Mouse (Mus musculus): Measurements from ENCODE around the gene Nxph3. TPM values are rescaled to one million over a fixed set of nuclear protein-coding genes. Genes with fewer than 3 reads are reported as not detected.

Gene Nxph3
- polyA plus RNA-seq, 1 experiment from 2014 or later: 2.6 TPM

DNA sequence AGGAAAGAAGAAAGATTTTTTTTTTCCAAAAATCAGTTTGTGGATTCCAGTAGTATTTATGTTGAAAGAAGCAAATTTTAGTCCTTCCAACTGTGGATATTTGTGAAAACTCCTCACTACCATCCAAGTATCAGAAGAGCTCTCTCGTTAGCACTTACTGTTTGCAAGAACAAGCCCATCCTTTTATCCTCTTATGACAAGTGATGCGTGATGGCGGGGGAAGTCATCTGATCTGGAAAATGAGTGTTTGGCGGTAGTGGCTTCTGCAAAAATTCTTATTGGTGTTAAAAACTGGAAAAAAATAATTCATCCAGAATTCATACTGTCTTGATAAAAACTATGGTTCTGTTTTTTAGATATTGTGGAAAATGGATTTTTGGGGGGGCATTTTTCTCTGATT is 22.1 kb downstream of the Nxph3 start:
- H3K9ac ChIP-seq (replicated peaks): no peak overlapping the region
- no peak overlapping the region for H3K4me3 ChIP-seq (replicated peaks)
- no peak overlapping the region for H3K27ac ChIP-seq
- no peaks in the 10 kb centered on the region for H3K4me1 ChIP-seq (replicated peaks)
- 96% methylated on average over 4 of the region's 4 CpGs for WGBS
- no peak for ATAC-seq (ENCODE audit: insufficient number of reproducible peaks, insufficient read depth, low FRiP score, low TSS enrichment, low read depth)
- H3K27me3 ChIP-seq: no peaks in the 10 kb centered on the region
- H3K9me3 ChIP-seq: no peaks in the 10 kb centered on the region
- H3K4me2 ChIP-seq: no peak overlapping the region
- peaks cover 83% of the 10 kb centered on the region for H3K36me3 ChIP-seq

DNA sequence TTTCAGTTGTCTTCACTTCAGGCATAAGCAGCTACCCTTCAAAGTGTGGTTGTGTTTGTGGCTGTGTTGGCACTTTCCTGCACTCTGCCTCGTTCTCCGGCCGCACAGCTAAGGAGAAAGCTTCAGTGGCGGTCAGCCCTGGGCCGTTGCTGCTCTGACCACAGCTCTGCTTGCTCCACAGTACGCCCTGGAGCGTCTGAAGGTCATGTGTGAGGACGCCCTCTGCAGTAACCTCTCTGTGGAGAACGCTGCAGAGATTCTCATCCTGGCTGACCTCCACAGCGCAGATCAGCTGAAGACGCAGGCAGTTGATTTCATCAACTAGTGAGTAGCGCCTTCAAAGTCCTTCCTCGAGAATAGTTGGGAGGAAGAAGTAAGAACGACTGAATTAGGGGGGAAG is 24.3 kb downstream of the Nxph3 start:
- H3K27me3 ChIP-seq: no peaks in the 10 kb centered on the region
- no peak for ATAC-seq (ENCODE audit: insufficient number of reproducible peaks, insufficient read depth, low FRiP score, low TSS enrichment, low read depth)
- no peaks in the 10 kb centered on the region for H3K9me3 ChIP-seq
- no peak overlapping the region for H3K27ac ChIP-seq
- WGBS: 83% methylated on average over 14 of the region's 14 CpGs
- no peak overlapping the region for H3K4me2 ChIP-seq
- H3K36me3 ChIP-seq: peaks cover 91% of the 10 kb centered on the region
- no peak overlapping the region for H3K9ac ChIP-seq (replicated peaks)
- no peaks in the 10 kb centered on the region for H3K4me1 ChIP-seq (replicated peaks)
- H3K4me3 ChIP-seq (replicated peaks): no peak overlapping the region

DNA sequence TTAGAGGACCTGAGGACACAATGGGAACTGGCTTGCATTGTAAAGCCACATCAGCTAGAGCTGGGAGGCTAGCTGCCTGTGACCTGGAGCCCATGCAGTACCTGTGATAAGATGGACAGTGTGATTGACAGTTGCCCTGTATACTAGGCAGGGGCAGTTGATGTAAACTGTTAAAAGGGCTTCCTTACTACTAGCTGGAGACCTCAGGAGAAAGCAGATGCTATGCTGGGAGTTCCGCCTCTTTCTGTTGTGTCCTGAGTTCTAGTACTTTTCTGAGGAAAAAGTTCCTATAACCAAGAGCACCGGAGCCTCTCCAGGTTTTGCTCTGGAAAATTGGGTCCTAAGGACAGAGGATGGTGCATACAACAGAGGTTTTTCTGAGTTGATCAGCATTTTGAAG is 27.1 kb downstream of the Nxph3 start:
- 98% methylated on average over 2 of the region's 2 CpGs for WGBS
- Histone ChIP-seq H3K9me3 (no peaks in the 10 kb centered on the region), H3K9ac (replicated peaks) (no peak overlapping the region), H3K36me3 (peaks cover 89% of the 10 kb centered on the region), H3K4me3 (replicated peaks) (no peak overlapping the region), H3K4me1 (replicated peaks) (no peaks in the 10 kb centered on the region), H3K4me2 (no peak overlapping the region), H3K27me3 (no peaks in the 10 kb centered on the region), H3K27ac (no peak overlapping the region)
- ATAC-seq (ENCODE audit: insufficient number of reproducible peaks, insufficient read depth, low FRiP score, low TSS enrichment, low read depth): no peak

GRCm38 (mm10) chr11:95485634-95486033 is 28.7 kb downstream of the Nxph3 start:
- Histone ChIP-seq H3K4me1 (replicated peaks) (no peaks in the 10 kb centered on the region), H3K4me3 (replicated peaks) (no peak overlapping the region), H3K9me3 (no peaks in the 10 kb centered on the region), H3K27me3 (no peaks in the 10 kb centered on the region), H3K4me2 (no peak overlapping the region), H3K27ac (no peak overlapping the region), H3K9ac (replicated peaks) (no peak overlapping the region), H3K36me3 (peaks cover 87% of the 10 kb centered on the region)
- 95% methylated on average over 18 of the region's 18 CpGs for WGBS
- ATAC-seq (ENCODE audit: insufficient number of reproducible peaks, insufficient read depth, low FRiP score, low TSS enrichment, low read depth): no peak

DNA sequence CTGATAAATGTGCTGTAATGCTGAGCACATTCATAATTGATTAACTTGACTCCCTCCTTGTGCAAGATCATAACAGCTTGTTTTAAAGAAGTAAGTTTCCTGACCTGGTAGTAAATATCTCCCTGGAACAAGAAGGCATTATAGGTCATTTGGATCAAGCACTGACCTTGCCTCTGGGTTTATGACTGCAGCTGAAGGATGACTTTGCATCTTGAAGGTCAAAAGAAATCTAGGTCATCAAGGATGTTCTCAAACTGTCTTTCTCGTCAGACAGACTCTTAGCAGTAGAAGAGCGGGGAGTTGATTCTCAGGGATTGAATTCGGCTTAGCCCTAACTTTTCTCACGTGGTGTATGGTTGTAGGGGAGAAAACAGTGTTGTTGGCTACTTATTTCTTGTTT is 33.7 kb downstream of the Nxph3 start:
- H3K9me3 ChIP-seq: no peaks in the 10 kb centered on the region; the same call in 1 of the 2 replicates
- 86% methylated on average over 4 of the region's 4 CpGs for WGBS
- no peaks in the 10 kb centered on the region for H3K4me1 ChIP-seq (replicated peaks)
- H3K36me3 ChIP-seq: peaks cover 70% of the 10 kb centered on the region
- H3K4me3 ChIP-seq (replicated peaks): no peak overlapping the region
- H3K27ac ChIP-seq: no peak overlapping the region
- H3K27me3 ChIP-seq: no peaks in the 10 kb centered on the region
- no peak for ATAC-seq (ENCODE audit: insufficient number of reproducible peaks, insufficient read depth, low FRiP score, low TSS enrichment, low read depth)
- no peak overlapping the region for H3K9ac ChIP-seq (replicated peaks)
- no peak overlapping the region for H3K4me2 ChIP-seq

- no peak overlapping the region for H3K9ac ChIP-seq (replicated peaks)
- no peak for ATAC-seq (ENCODE audit: insufficient number of reproducible peaks, insufficient read depth, low FRiP score, low TSS enrichment, low read depth)
- peaks cover 70% of the 10 kb centered on the region for H3K36me3 ChIP-seq
- no peak overlapping the region for H3K4me2 ChIP-seq
- H3K4me1 ChIP-seq (replicated peaks): no peaks in the 10 kb centered on the region
- H3K9me3 ChIP-seq: no peaks in the 10 kb centered on the region; the same call in 1 of the 2 replicates
- WGBS: 89% methylated on average over 4 of the region's 4 CpGs
- H3K4me3 ChIP-seq (replicated peaks): no peak overlapping the region
- H3K27ac ChIP-seq: no peak overlapping the region
- no peaks in the 10 kb centered on the region for H3K27me3 ChIP-seq
Measured at GRCm38 (mm10) chr11:95479458-95479857, 34.9 kb downstream of the Nxph3 start.

DNA sequence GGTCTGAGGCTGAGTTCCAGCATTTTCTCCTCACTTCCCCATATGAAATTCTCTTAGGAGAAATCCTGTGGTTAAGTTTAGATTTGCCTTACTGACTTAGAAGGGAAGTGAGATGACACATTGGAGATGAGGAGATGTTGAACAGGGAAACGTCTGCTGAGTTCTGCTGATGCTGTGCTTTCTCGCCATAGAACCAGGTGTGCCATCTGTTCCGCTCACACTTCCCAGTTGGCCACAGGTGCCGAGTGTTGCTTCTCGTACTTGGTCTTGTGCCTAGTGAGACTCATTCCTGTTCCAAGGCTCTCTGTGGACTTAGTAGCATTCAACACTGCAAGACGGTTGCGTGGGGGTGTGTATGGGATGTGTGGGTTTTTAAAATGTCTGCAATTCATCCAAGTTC is 38.0 kb downstream of the Nxph3 start:
- no peaks in the 10 kb centered on the region for H3K27me3 ChIP-seq
- no peak overlapping the region for H3K4me2 ChIP-seq
- no peaks in the 10 kb centered on the region for H3K4me1 ChIP-seq (replicated peaks)
- H3K4me3 ChIP-seq (replicated peaks): no peak overlapping the region
- no peak for ATAC-seq (ENCODE audit: insufficient number of reproducible peaks, insufficient read depth, low FRiP score, low TSS enrichment, low read depth)
- no peaks in the 10 kb centered on the region; the same call in 1 of the 2 replicates for H3K9me3 ChIP-seq
- no peak overlapping the region for H3K9ac ChIP-seq (replicated peaks)
- WGBS: 91% methylated on average over 7 of the region's 7 CpGs
- H3K36me3 ChIP-seq: peaks cover 71% of the 10 kb centered on the region
- no peak overlapping the region for H3K27ac ChIP-seq

- Histone ChIP-seq H3K4me3 (replicated peaks) (no peak overlapping the region), H3K27ac (no peak overlapping the region), H3K4me2 (no peak overlapping the region), H3K36me3 (peaks cover 61% of the 10 kb centered on the region), H3K9ac (replicated peaks) (no peak overlapping the region), H3K27me3 (no peaks in the 10 kb centered on the region), H3K4me1 (replicated peaks) (no peaks in the 10 kb centered on the region), H3K9me3 (no peaks in the 10 kb centered on the region)
- no peak for ATAC-seq (ENCODE audit: insufficient number of reproducible peaks, insufficient read depth, low FRiP score, low TSS enrichment, low read depth)
- 95% methylated on average over 1 of the region's 1 CpGs for WGBS
Measured at GRCm38 (mm10) chr11:95473456-95473855, 40.9 kb downstream of the Nxph3 start.

GRCm38 (mm10) chr11:95472942-95473341 is 41.4 kb downstream of the Nxph3 start:
- Histone ChIP-seq H3K9ac (replicated peaks) (no peak overlapping the region), H3K4me2 (no peak overlapping the region), H3K4me1 (replicated peaks) (no peaks in the 10 kb centered on the region), H3K9me3 (no peaks in the 10 kb centered on the region), H3K36me3 (peaks cover 60% of the 10 kb centered on the region), H3K27me3 (no peaks in the 10 kb centered on the region), H3K4me3 (replicated peaks) (no peak overlapping the region), H3K27ac (no peak overlapping the region)
- no peak for ATAC-seq (ENCODE audit: insufficient number of reproducible peaks, insufficient read depth, low FRiP score, low TSS enrichment, low read depth)
- 93% methylated on average over 2 of the region's 2 CpGs for WGBS

- no peak for ATAC-seq (ENCODE audit: insufficient number of reproducible peaks, insufficient read depth, low FRiP score, low TSS enrichment, low read depth)
- 91% methylated on average over 1 of the region's 1 CpGs for WGBS
- Histone ChIP-seq H3K36me3 (peaks cover 22% of the 10 kb centered on the region), H3K27ac (no peak overlapping the region), H3K4me3 (replicated peaks) (no peak overlapping the region), H3K4me1 (replicated peaks) (no peaks in the 10 kb centered on the region), H3K9ac (replicated peaks) (no peak overlapping the region), H3K9me3 (no peaks in the 10 kb centered on the region), H3K4me2 (no peak overlapping the region), H3K27me3 (no peaks in the 10 kb centered on the region)
Measured at GRCm38 (mm10) chr11:95467731-95468130, 46.6 kb downstream of the Nxph3 start.

- ATAC-seq (ENCODE audit: insufficient number of reproducible peaks, insufficient read depth, low FRiP score, low TSS enrichment, low read depth): no peak
- Histone ChIP-seq H3K4me2 (no peak overlapping the region), H3K27ac (no peak overlapping the region), H3K27me3 (no peaks in the 10 kb centered on the region), H3K4me3 (replicated peaks) (no peak overlapping the region), H3K9me3 (no peaks in the 10 kb centered on the region), H3K9ac (replicated peaks) (no peak overlapping the region), H3K4me1 (replicated peaks) (0 out of 2 replicates have a peak, but pooled peaks cover 6% of the 10 kb centered on the region), H3K36me3 (peaks cover 4% of the 10 kb centered on the region; the same call in 1 of the 2 replicates)
- 98% methylated on average over 3 of the region's 3 CpGs for WGBS
Measured at GRCm38 (mm10) chr11:95462168-95462567, 52.2 kb downstream of the Nxph3 start.

DNA sequence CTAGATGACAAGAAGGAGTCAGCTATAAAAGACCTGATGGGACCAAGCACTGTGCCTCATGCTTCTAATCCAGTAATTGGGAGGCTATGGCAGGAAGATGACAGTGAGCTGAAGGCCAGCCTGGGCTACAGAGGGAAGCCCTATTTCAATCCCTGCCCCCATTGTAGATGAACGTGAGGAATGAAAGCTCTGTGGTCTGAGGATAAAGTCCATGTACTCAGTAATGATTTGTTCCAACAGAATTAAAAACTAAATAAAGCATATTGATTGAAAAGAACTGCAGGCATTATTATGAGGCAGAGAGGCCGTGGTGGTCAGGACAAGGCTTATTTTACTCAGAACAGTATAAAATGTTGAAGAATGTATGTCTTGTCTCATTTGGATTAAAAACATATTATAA is 53.5 kb downstream of the Nxph3 start:
- Histone ChIP-seq H3K9me3 (no peaks in the 10 kb centered on the region), H3K4me2 (no peak overlapping the region), H3K4me3 (replicated peaks) (no peak overlapping the region), H3K4me1 (replicated peaks) (0 out of 2 replicates have a peak, but pooled peaks cover 6% of the 10 kb centered on the region), H3K36me3 (0 out of 2 replicates have a peak, but pooled peaks cover 4% of the 10 kb centered on the region), H3K27me3 (no peaks in the 10 kb centered on the region), H3K27ac (no peak overlapping the region), H3K9ac (replicated peaks) (no peak overlapping the region)
- 83% methylated on average over 2 of the region's 2 CpGs for WGBS
- no peak for ATAC-seq (ENCODE audit: insufficient number of reproducible peaks, insufficient read depth, low FRiP score, low TSS enrichment, low read depth)

Data from limb, embryonic 12.5 days (tissue).